Mouse (Mus musculus) gastrocnemius, postnatal 36 days (tissue): ENCODE measurements around the gene Gk5. TPM values are rescaled to one million over a fixed set of nuclear protein-coding genes. Genes with fewer than 3 reads are reported as not detected.
"Not testable (repeated sequence)": the region's sequence is repeated elsewhere in the genome, so short reads cannot be mapped to it uniquely, and the experiment has no call there.

Experiments
- DNase-seq, 2 experiments: peaks; one replicate each; pipeline ENCODE4 v3.0.0; 2022
- intact Hi-C: fragments of 180-260 bp; cut with DNase I; formaldehyde crosslinking; loops from one replicate; pipeline ENCODE4 v1.15.1; 2025
- long read RNA-seq, 2 experiments: library from polyadenylated mRNA; stranded (forward); transcript quantifications; one replicate each; pipeline ENCODE4 v2.0.0; 2021
- total RNA-seq, 2 experiments: library from RNA; stranded (reverse); gene quantifications; 2 replicates each; pipeline ENCODE4 v1.2.3; 2021

Gk5 gene
- total RNA-seq, result 1 to 10 TPM; 1.5 to 1.7 TPM
- long read RNA-seq, experiment 1, partial matches to known transcripts, result 1 of 1 reads
- long read RNA-seq, experiment 1, other reads (novel, unspliced or antisense), result 0 of 1 reads
- long read RNA-seq, experiment 2, partial matches to known transcripts, result 0 of 2 reads
- long read RNA-seq, experiment 2, other reads (novel, unspliced or antisense), result 2 of 2 reads

DNA sequence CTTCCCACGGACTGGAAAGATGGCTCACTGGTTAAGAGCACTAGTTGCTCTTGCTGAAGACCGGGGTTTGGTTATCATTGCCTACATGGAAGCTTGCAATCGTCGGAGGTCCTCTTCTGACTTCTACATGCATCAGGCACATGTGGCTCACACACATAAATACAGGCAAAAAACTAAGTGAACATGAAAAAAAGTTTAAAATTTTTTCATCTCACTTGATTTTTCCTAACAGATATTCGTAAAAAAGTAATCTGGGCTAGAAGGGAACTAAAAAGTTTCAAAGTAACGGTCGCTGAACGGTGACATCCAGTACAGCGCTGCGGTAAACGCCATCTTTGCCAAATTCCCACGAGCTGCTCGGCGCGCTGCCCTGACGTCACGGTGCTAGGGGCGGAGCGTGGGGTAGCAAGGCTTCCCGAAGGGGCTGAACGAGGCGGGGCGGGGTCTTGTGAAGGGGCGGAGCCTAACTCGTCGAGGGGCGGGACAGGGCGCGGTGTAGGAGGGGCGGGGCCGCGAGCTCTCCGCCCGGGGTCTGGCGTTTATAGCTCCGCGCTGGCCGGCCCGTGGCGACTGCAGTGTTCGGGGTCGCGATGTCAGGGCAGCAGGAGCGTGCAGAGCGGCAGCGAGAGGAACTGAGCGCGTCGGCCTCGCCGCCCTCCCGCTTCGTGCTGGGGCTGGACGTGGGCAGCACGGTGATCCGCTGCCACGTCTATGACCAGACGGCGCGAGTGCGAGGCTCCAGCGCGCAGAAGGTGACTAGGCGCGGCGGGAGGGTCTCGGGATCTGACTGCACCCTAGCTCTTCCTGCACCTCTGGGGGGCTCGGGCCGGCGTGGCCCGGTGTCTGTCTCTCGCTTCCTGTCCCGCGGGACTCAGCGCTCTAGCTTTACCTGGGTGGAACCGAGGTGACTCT, at the start of gene Gk5:
Gene Gk5 (plus strand): TSS at position 502 of the 912 bp plus-strand sequence.
- peak; percentile 98 to 99 for DNase-seq
- intact Hi-C loops, result loop anchor here (10.0 kb wide), 1 partner anchor 164 kb away; the partner anchor contains the start of gene Xrn1

DNA sequence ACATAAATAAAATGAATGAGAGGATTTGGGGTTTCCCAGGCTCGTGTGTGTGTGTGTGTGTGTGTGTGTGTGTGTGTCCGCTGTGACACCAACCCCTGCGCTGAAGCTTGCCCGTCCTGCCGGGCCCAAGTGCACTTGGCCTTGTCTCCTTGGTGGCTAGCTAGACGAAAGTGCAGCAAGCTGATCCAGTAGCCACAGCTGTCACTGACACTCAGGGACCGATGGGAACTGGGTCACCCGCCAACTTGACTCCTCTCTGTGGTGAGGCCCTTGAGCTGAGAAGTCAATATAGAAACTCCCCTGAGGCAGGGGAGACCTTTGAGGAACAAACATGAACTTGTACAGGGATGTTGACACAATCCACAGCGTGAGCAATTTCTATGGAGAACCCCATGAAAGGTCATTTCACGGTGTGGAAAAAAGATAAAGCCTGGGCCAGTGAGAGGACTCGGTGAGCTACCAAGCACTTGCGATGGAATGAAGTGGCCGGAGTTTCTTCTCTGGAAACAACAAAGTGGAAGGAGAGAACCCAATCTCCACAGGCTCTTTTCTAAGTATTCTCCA, 40.3 kb upstream of the Gk5 start:
- no peak for DNase-seq
- intact Hi-C loops, result no loop called here

DNA sequence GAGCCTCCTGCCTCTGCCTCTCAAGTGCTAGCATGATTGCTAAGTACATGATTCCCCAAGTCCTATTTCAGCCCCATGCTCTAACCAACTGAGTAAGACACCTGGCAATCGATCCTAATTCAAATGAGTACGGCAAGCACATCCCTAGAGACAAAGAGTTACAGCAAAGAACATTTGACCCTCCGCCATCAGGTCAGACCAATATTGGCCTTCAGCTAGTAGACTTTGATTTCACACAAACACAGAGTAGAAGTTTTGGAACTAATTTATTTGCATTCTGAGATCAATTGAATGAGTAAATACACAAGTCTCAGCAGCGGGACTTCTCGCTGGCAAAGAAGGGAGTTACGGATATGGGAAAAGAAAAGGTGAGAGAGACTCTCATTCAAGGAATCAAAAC, 33.9 kb upstream of the Gk5 start:
- intact Hi-C loops, result no loop called here
- DNase-seq, result no peak

DNA sequence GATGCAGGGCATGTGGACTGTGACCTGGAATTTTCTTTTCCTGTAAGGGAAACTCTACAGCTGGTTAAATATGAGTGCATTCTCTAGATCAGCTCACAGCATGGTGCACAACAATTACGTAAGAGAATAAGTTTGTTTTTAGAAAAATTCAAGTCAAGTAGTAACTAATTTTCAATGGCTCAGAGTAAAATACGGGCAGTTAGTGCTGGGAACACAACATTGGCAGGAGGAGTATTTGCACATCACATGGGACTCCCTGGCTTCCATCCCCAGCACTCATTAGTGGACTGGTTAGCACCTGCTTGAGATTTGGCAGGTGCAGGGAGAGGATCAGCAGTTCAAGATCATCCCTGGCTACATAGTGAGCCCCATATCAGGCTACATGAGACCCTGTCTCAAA, 31.5 kb upstream of the Gk5 start:
- DNase-seq, result no peak
- intact Hi-C loops, result no loop called here

DNA sequence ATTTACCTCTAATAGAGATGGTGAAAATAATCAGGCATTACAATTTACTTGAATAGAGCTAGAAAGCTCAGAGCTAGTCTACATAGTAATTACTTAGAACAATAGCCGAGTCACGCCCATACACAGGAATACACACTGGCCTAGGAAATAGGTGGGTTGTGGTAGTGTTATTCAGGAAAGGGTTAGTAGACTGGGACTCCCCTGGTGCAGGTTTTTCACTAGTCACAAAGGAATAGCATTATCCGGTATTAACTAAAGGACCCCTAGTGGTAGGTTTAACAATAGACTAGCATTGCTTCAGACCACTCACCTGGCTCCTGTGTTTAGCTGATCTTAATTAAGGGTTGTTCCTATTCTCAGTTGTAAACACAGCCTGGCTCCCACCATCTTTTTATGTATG, 30.7 kb upstream of the Gk5 start:
- DNase-seq, intact Hi-C loops: not testable (repeated sequence)

DNA sequence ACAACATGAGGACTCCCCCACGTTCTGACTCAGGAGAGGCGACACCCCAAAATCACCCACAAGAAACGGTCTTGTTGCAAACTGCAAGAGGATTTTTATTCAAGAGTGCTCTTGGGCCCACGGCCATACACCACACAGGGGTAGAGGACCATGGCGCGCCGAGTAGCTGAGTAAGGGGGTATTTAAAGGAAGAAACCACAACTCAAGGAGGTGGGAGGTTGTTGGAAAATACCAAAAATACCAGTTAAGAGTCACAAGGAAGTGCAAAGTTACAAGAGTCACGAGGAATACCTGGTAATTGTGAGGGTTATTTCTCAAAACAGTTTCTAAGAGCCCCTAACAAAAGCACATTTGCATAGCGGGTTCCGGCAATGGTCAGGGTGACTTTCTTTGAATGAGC, 26.5 kb upstream of the Gk5 start:
- intact Hi-C loops, DNase-seq: not testable (repeated sequence)

DNA sequence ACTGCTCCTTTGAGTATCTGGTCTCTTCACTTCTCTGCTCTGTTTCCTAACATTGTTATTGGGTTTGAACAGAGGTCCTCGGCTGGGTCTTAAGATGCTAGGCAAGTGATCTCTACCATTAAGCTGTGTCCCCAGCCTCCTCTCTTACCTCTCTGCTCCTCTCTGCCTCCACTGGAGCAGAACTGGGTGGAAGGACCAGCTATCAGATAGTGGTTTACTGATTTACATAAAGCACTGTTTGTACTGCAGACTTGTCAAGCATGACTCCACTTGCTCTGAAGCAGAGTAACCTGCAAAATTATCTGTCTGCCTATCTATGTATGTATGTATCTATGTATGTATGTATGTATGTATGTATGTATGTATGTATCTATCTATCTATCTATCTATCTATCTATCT, 25.9 kb upstream of the Gk5 start:
- no peak for DNase-seq
- intact Hi-C loops, result no loop called here

DNA sequence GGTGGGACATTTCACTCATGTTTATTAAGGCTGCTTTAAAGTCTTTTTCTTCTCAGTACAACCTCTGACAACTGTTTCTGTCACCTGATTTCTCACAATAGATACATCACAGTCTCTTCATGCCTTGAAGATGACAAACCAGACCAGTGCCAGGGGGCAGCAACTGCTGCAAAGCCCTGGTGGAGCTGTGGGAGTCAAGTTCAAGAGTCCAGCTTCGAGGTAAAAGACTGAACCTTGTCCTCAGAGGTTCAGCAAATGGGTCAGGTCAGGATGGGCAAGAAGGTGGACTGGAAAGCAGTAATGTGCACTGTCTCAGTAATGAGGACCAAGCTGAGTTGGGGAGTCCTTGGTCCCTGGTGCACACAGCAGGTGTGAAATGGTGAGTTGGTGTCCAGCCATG, 24.8 kb upstream of the Gk5 start:
- intact Hi-C loops, result no loop called here
- no peak for DNase-seq

DNA sequence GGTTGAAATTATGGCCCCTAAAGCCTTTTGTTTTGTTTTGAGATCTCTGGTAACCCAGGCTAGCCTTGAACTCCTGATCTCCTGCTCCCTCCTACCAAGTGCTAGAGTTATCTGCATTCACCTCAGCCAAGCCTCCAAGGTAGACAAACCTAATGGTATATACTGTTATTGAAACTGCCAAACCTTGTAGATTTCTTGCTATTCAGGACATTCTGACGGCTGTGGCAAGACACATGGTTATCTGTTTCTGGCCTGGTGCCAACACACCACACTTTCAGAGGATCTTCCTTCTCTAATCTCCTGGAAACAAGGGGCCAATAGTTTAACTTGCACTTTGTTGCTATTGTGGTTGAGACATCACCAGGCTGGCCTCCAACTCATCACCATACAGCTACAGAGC, 24.0 kb upstream of the Gk5 start:
- no peak for DNase-seq
- intact Hi-C loops, result no loop called here

DNA sequence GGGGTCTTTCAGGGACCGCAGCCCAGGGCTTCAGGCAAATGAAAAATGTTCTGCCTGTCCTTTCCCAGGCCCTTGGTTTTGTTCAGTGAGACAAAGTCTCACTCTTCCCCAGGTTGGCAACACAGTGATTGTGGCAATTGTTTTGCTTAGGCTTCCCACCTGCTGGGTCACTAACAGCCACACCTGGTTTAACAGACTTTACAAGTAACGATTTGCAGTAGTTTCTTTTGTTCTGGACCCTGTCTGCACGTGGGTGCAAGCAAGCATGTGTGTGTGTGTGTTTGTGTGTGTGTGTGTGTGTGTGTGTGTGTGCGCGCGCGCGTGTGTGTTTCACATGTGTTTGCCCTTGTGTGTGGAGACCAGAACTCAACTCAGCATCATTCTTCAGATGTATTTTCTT, 16.3 kb upstream of the Gk5 start:
- intact Hi-C loops, result no loop called here

DNA sequence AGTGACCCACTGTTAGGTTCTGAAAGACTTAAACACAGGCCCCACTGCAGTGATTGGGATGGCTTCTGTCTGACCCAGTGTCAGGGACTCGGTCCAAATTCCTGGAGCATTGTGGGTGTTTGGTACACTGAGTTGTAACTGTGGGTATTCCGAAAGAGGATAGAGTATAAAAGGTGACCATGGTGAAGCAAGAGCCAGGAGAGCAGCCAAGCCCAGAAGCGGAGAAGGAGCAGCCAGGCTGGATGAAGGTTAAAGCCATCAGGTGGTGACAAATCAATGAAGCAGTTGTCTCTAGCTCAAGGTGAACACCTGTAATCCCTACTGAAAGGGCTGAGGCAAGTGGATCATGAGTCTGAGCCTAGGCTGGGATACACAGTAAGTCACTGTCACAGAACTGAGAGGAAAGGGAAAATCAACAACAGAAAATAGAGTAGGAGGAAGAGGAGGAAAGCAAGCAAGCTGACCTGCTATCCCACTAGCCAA, 6.2 kb upstream of the Gk5 start:
- no peak for DNase-seq
- intact Hi-C loops, result loop anchor here (10.0 kb wide), 1 partner anchor 158 kb away; the partner anchor contains the start of gene Xrn1

More for the DNA sequence above, 16.3 kb upstream of the Gk5 start:
- no peak for DNase-seq

DNA sequence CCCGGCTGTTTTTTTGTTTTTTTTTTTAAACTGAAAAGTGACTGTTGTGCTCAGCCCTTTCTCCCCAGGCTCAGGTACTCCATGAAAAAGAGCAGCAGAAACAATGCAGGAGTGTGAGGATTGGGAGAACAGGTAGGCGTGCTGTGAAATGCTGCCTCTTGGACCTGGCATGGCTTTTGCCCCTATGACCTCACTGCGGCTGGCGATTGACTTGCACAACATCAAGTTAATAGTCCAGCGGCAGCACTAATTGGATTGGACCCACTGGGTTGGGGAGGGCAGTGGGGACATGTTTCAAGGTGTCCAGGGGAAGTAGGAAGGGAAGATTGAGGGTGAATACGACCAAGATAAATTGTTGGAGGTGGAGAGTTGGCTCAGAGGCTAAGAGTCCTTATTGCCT, 2.4 kb upstream of the Gk5 start:
- intact Hi-C loops, result loop anchor here (10.0 kb wide), 1 partner anchor 162 kb away; the partner anchor contains the start of gene Xrn1
- no peak for DNase-seq

DNA sequence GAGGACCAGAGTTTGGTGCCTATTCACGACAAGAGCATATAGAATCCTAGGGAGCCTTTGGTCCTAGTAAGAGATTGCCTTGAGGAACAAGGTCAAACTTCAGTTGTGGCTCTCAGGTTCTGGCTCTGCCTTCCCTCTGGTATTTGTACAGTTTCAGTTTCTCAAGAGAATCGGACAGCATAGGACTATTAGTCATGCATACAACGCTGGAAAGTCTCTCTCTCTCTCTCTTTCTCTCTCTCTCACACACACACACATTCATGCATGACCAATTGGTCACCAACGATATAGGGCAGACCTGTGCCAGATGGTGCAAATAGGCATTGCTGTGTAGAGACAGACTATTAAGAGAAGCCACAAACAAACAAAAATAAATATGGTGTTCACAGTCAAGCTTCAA, 946 bp upstream of the Gk5 start:
- no peak for DNase-seq
- intact Hi-C loops, result loop anchor here (10.0 kb wide), 1 partner anchor 163 kb away; the partner anchor contains the start of gene Xrn1

DNA sequence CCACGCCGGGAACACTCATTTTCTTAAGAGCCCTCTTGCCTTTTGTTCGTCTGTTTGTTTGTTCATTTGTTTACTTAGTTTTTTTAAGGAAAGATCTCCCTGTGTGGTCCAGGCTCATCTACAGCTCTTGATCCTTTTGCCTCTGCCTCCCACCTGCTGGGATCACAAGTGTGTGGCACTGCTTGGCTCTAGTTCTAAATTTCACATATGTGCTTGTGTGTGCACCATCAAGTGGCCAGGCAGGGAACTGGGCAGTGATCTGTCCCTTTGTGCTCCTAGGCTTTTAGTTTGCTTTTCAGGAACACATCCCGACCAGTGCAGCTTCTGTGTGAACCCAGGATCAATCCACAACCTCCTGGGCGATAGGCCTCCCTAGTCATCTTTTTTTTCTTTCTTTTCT, 8.8 kb downstream of the Gk5 start:
- DNase-seq, result no peak
- intact Hi-C loops, result no loop called here

DNA sequence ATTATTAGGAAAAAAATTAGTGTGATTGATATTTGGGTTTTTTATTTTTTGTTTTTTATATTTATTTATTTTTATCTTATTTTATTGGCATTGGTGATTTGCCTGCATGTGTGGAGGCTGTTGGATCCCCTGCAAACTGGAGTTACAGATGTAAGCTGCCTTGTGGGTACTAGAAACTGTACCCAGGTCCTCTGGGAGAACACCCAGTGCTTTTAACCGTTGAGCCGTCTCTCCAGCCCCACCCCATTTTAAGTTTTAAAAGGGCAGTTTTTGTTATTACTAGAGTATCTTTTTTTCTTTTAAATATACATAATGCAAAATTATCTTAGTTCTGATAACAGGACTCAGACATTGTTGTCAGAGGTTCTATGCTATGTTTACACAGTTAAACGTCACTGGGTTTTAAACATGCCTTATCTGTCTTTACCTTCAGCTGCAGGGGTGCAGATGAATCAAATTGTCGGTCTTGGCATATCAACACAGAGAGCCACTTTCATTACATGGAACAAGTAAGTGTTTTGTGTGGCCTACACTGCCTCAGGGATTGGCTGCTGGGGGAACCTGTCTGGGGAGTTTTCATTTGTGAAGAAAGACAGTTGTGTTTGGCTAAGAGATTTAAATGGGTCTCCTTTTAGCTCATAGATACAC, 13.9 kb downstream of the Gk5 start:
- DNase-seq, result no peak
- intact Hi-C loops, result no loop called here

DNA sequence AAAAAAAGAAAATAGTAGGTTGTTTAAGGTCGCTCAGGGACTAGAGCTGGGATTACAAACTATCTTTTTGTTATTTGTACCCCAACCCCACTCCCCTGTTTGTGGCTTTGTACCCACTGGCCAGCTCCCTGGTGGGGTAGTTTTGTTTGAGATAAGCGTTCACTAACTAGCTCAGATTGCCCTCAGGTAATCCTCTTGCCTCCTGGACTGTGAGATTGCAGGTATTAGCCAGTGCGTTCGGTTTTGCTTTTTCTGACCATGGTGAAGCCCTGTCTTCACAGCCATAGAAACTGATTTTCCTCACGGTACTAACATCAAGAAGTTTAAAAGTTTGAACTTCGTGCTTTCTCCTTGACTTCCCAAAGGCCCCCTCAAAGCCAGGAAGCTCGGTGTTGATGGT, 15.3 kb downstream of the Gk5 start:
- no peak for DNase-seq
- intact Hi-C loops, result no loop called here

DNA sequence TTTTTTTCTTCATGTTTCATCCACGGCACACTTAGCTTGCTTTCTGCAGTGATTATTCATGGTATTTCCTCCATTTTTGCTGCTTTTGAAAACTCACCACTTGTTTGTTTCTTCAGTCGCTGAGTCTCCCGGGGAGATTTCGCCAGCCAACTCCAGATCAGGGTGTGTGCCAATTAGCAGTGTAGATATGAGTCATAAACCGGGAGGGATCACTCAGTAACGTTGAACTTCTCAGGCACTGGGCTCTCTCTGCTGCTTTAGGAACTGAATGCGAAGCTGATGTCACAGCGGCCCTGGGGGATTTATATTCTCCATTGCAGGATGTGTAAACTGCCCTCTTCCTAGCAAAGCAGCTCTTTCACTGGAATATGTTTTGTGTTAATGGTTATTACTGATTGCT, 15.8 kb downstream of the Gk5 start:
- intact Hi-C loops, result no loop called here
- peak; percentile 44 to 54 for DNase-seq

DNA sequence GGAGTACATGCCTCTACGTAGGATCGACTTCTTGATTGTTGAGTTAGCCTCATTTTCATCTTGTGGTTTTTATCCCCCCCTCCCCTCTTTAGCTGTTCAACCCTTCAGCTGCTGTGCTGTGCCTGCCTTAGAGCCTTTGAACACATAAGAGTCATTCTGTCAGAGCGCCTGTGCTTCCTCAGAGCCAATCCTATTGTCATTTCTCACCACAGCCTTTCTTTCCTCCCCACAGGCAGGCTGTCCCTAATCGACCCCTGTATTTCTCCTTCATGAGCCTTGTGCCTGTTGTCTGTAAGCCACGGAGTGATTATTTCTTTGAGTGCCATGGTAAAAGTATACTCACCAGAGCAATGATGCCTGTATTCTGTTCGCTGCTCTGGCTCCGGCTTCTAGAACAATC, 16.3 kb downstream of the Gk5 start:
- intact Hi-C loops, result no loop called here
- no peak for DNase-seq

DNA sequence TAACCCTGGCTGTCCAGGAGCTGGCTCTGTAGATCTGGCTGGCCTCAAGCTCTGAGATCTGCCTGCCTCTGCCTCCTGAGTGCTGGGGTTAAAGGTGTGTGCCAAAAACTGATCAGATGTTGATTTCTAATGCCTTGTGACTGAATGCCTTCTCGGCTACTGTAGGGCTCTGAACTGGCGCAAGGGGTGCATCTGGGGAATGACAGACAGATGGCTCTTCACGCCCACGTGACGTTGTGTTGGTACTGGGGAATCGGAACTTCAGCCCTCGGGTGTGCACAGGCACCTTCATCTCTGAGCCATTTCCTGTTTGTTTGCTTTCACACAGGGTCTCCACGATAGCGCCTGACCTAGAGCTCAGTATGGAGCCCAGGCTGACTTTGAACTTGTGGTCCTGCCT, 19.8 kb downstream of the Gk5 start:
- intact Hi-C loops, result no loop called here
- DNase-seq, result no peak

DNA sequence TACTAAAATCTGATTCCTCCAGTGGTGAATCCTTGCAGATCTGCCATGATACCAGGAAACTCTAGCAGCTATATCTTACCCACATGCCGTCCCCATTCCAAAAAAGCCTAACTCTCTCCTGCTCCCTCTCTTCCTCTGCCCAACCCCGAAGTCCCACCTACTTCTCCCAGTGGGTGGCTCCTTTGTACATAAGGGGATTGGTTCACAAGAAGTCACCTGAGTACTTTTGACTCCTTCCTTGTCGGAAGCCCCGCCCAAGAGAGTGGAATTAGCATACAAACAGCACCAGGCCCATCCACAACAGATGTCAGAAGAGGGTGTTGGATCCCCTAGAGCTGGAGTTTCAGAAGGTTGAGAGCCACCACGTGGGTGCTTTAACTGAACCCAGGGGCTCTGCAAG, 20.7 kb downstream of the Gk5 start:
- DNase-seq, result no peak
- intact Hi-C loops, result no loop called here

DNA sequence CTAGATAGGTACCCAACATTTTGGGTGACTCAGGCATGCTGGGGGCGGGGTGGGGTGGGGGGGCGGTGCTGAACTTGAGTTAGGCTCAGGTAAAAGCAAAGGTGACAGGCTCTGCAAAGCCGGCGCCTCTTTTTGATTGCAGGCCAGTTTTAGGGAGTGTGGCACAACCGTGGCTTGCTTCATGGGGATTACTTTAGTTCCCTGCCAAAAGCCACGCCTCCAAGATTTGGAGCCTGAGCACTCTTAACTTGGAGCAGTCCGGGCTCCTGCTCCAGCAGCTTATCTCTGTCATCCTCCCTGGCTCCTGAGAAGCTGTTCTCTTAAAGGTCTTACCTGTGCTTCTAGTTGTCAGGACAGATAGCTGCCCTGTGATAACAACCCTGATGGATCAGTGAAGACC, 21.8 kb downstream of the Gk5 start:
- DNase-seq, result no peak
- intact Hi-C loops, result no loop called here
